Mouse (Mus musculus) liver, adult 2 months (tissue): Measurements from ENCODE around the gene Myo1a. TPM values are rescaled to one million over a fixed set of nuclear protein-coding genes. Genes with fewer than 3 reads are reported as not detected.

Source experiments
- DNase-seq: peaks from one replicate; pipeline ENCODE4 v3.0.0-alpha.2; 2011; ENCODE audit warnings: low read depth, low spot score; ENCODE audit errors: extremely low read depth
- H3K27ac ChIP-seq: fragments of 200-500 bp; replicated peaks from 2 replicates; pipeline ENCODE4 v1.5.1; 2012; ENCODE audit warnings: low read depth, mild to moderate bottlenecking, control low read depth, inconsistent platforms, low read length; ENCODE audit not compliant: insufficient read depth
- H3K27me3 ChIP-seq: fragments of 200-500 bp; 2 replicates; pipeline ENCODE4 v1.6.1; 2012; ENCODE audit warnings: mild to moderate bottlenecking, moderate library complexity, low read length, inconsistent platforms; ENCODE audit not compliant: control insufficient read depth, insufficient read depth
- H3K36me3 ChIP-seq: fragments of 200-500 bp; 2 replicates; pipeline ENCODE4 v1.6.1; 2012; ENCODE audit warnings: low read length, inconsistent platforms; ENCODE audit not compliant: control insufficient read depth, insufficient read depth
- H3K4me1 ChIP-seq: fragments of 200-500 bp; 2 replicates; pipeline ENCODE4 v1.6.1; 2011; ENCODE audit warnings: low read length; ENCODE audit not compliant: control insufficient read depth, insufficient read depth
- H3K4me3 ChIP-seq: fragments of 200-500 bp; 2 replicates; pipeline ENCODE4 v1.5.1; 2011; ENCODE audit warnings: low read depth, mild to moderate bottlenecking, control low read depth, low read length, moderate library complexity; ENCODE audit not compliant: insufficient read depth
- H3K79me2 ChIP-seq: fragments of 200-500 bp; 2 replicates; pipeline ENCODE4 v1.6.1; 2012; ENCODE audit warnings: inconsistent platforms, mild to moderate bottlenecking, low read length, moderate library complexity; ENCODE audit not compliant: control insufficient read depth, insufficient read depth
- H3K9ac ChIP-seq: fragments of 200-500 bp; 2 replicates; pipeline ENCODE4 v1.6.1; 2012; ENCODE audit warnings: low read depth, mild to moderate bottlenecking, control low read depth, inconsistent platforms, low read length
- CTCF ChIP-seq: fragments of 200-500 bp; IDR thresholded peaks from 2 replicates; pipeline ENCODE4 v1.5.1; 2011; ENCODE audit warnings: low read depth, low read length, control low read depth
- POLR2A ChIP-seq: fragments of 200-500 bp; IDR thresholded peaks from 2 replicates; pipeline ENCODE4 v1.6.1; 2011; ENCODE audit warnings: low read length, control low read depth; ENCODE audit not compliant: insufficient read depth; ENCODE audit errors: extremely low read depth
- WGBS: fragments of 180-500 bp; shearing (Covaris S2); methylation state at CpG from one replicate; pipeline ENCODE4 v1.1.7; 2018; 5-methylcytosine and 5-hydroxymethylcytosine counted together
- polyA plus RNA-seq: library from polyadenylated mRNA; depleted of rRNA; stranded (reverse); fragments of >200 nt; gene quantifications from 2 replicates; pipeline ENCODE4 v1.2.3, GENCODE M21; 2012
- total RNA-seq: library from RNA; depleted of rRNA; stranded (reverse); fragments of >200 nt; gene quantifications from 2 replicates; pipeline ENCODE4 v1.2.3, GENCODE M21; 2014

Myo1a gene
- total and polyA plus RNA-seq, 2 experiments, result 0.02 to 0.18 TPM

DNA sequence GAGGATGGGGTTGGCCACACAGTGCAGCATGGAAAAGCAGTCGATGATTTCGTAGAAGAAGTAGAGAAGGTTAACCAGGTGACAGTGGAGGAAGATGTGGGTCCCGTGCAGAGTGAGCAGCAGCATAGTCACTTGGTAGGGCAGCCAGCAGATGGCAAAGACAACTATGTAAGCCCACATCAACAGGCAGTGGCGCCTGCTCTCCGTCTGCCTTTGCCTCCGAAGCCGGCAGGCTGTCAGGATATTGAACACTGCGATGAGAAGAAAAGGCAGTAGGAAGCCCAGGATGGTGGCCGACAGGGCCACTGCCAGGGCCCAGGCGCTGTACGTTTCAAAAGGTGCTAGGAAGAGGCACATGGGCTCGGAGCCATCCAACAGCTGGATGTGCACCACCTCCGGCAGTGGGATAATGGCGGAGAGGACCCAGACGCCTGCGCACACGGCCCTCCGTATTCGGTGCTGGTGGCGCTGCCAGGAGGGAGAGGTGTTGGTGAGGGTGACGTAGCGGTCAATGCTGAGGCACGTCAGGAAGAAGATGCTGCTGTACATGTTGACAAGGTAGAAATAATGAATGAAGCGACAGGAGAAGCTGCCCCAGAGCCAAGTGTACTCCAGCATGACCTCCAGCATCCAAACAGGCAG, 45.3 kb downstream of the Myo1a start:
- Histone ChIP-seq H3K9ac (peak overlapping the region; percentile 51), H3K27ac (peak overlapping the region; percentile 53), H3K79me2 (peaks cover 3% of the 10 kb centered on the region; the same call in 1 of the 2 replicates), H3K36me3 (peaks cover 5% of the 10 kb centered on the region; the same call in 1 of the 2 replicates), H3K4me3 (peak overlapping the region; percentile 58), H3K27me3 (no peaks in the 10 kb centered on the region), H3K4me1 (peaks cover 31% of the 10 kb centered on the region)
- WGBS, result 62% methylated on average over 24 of the region's 24 CpGs
- no peak for DNase-seq
- TF ChIP-seq CTCF (no peak), POLR2A (no peak)

DNA sequence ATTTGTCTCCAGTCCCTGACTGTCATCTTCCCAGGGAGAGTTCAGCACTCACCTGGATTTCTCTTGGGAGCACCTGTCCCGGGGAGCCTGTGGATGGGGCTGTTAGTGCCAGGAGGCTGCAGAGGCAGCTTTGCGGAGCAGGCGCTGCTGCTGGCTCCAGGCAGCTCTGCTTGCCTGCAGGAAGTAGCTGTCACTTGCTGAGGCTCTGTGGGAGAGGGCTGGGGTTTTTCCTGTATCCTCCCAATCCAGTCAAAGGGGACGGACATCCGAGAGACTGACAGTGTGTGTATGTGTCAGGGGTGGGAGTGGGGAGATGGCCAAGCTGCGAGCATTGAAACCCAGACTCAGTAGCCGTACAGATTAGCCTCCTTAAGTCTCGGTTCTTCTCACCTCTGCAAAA, 46.6 kb downstream of the Myo1a start, which contains the start of gene Gpr182:
Gene Gpr182 (minus strand): TSS at position 185 of the 400 bp plus-strand sequence.
- H3K4me1 ChIP-seq, result peaks cover 29% of the 10 kb centered on the region
- TF ChIP-seq CTCF (no peak), POLR2A (peak; percentile 41; the same call in 1 of the 2 replicates)
- peak; percentile 33 for DNase-seq
- H3K79me2 ChIP-seq, result no peaks in the 10 kb centered on the region; the same call in 1 of the 2 replicates
- no peaks in the 10 kb centered on the region for H3K27me3 ChIP-seq
- whole genome bisulfite sequencing, result 65% methylated on average over 8 of the region's 8 CpGs
- H3K36me3 ChIP-seq, result peaks cover 4% of the 10 kb centered on the region; the same call in 1 of the 2 replicates
- H3K9ac ChIP-seq, result peak within 1 kb of the TSS; percentile 55
- peak within 1 kb of the TSS; percentile 68 for H3K27ac ChIP-seq
- peak within 1 kb of the TSS; percentile 58 for H3K4me3 ChIP-seq

DNA sequence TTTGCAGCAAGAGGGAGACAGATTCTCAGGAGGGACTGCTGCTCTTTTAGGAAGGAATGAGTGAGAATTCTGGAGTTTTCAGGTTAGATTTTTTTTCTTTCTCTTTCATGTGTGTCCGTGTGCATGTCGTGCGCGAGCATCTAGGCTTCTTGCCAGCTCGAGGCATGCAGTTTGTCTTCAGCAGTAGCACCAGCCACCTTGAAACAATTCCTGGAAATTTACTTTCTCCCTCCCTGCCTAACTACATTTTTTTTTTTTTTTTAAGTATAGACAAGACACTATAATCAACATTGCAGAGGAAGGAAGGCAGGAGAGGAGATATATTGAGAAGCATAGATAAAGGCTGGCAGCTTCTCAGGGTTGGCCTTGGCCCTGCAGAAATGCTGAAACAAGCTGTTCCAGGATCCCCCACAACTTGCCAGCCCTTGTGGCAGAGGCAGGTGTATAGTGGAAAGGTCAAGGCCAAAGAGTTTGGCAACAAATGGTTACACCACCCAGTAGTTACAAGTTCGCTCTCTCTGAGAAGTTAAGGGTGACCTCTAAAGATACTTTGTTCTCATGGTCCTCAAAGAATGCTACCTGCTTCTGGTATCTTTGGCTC, 49.7 kb downstream of the Myo1a start:
- WGBS, result 15% methylated on average over 6 of the region's 6 CpGs
- DNase-seq, result peak; percentile 96
- H3K27ac ChIP-seq, result peak overlapping the region; percentile 91

DNA sequence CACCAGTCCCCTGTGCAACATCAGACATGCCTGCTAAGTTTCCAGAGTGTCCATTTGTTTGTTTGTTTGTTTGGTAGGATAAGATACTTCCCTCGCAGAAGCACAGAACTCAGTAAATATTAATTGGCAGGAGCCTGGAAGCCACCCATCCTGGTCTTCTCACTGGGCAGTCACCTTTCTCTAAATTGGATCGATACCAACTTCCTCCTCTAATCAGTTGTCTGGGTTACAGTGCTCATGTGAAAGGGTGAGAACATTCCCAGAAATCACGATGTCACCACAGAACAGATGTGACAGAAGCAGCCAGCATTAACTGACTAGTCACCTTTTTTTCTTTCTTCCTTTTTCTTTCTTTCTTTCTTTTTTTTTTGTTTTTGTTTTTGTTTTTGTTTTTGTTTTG, 50.3 kb downstream of the Myo1a start:
- no peaks in the 10 kb centered on the region for H3K36me3 ChIP-seq
- peak overlapping the region; percentile 91 for H3K27ac ChIP-seq
- H3K27me3 ChIP-seq, result no peaks in the 10 kb centered on the region
- TF ChIP-seq CTCF (no peak), POLR2A (no peak)
- no peak overlapping the region for H3K4me3 ChIP-seq
- peaks cover 27% of the 10 kb centered on the region for H3K4me1 ChIP-seq
- no peak overlapping the region; the same call in 1 of the 2 replicates for H3K9ac ChIP-seq
- H3K79me2 ChIP-seq, result no peaks in the 10 kb centered on the region
- WGBS, result 3% methylated on average over 3 of the region's 3 CpGs
- peak; percentile 95 for DNase-seq

More for the DNA sequence above, 49.7 kb downstream of the Myo1a start:
- no peaks in the 10 kb centered on the region for H3K79me2 ChIP-seq
- no peaks in the 10 kb centered on the region for H3K27me3 ChIP-seq
- H3K36me3 ChIP-seq, result no peaks in the 10 kb centered on the region
- peak overlapping the region; percentile 3; the same call in 1 of the 2 replicates for H3K9ac ChIP-seq
- TF ChIP-seq CTCF (no peak), POLR2A (no peak)
- H3K4me1 ChIP-seq, result peaks cover 31% of the 10 kb centered on the region
- H3K4me3 ChIP-seq, result no peak overlapping the region

DNA sequence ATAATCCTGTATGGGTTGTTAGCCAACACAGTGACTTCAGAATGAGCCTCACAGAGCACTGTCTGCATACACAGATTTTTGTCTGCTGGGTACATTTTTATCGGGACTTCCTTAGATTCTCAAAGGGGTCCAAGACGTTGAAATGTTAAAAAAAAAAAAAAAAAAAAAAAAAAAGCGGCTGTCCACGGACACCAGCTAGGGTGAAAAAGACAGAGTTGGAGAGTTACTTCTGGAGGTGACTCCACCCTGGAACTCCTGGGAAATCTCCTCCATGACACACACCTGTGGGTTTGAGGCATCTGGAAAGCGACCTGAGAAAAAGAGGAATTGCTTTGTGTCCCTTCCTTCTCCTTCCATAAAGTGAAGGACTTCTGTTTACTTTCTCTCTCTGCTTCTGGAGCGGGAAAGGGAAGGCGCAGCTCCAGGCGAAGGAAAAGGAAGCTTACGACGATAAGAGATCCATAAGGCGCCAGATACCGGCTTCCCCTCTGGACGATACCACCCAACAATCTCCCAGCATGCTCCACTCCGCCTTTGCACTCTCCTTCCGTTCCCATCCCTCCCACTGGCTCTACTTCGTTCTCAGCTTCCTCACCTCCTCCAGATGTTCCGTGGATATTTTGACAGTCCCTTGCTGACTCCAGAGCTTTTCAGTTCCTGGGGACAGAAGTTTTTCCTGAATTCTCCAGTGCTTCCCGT, 50.9 kb downstream of the Myo1a start:
- H3K79me2 ChIP-seq, result no peaks in the 10 kb centered on the region
- H3K36me3 ChIP-seq, result no peaks in the 10 kb centered on the region
- no peak overlapping the region for H3K9ac ChIP-seq
- H3K27me3 ChIP-seq, result no peaks in the 10 kb centered on the region
- TF ChIP-seq POLR2A, result no peak
- no peak for TF ChIP-seq CTCF
- H3K4me1 ChIP-seq, result peaks cover 27% of the 10 kb centered on the region
- WGBS, result 48% methylated on average over 18 of the region's 18 CpGs
- DNase-seq, result peak; percentile 40
- H3K27ac ChIP-seq, result peak overlapping the region; percentile 71
- no peak overlapping the region for H3K4me3 ChIP-seq
